Mouse (Mus musculus): ENCODE measurements around the gene Pithd1.

- no peak for TF ChIP-seq POLR2A (IDR thresholded peaks at IDR 0.05; ENCODE audit: low read depth, low read length)
- TF ChIP-seq CTCF (conservative IDR thresholded peaks at IDR 0.05; ENCODE audit: insufficient read depth, insufficient read length, low read depth, low read length), result no peak
Measured at GRCm38 (mm10) chr4:135958354-135958753, 28.7 kb downstream of the Pithd1 start.
